Mouse (Mus musculus) brown adipose tissue, adult 24 weeks (tissue): Measurements from ENCODE around the gene Ankib1. TPM values are rescaled to one million over a fixed set of nuclear protein-coding genes. Genes with fewer than 3 reads are reported as not detected.

Experiments used
- H3K27ac ChIP-seq: fragments of 200-500 bp; replicated peaks from 2 replicates; pipeline ENCODE4 v1.5.1; 2012; ENCODE audit warnings: low read depth, mild to moderate bottlenecking, low read length
- H3K4me1 ChIP-seq: fragments of 200-500 bp; 2 replicates; pipeline ENCODE4 v1.6.1; 2012; ENCODE audit warnings: low read length, mixed read lengths; ENCODE audit not compliant: control insufficient read depth, insufficient read depth, insufficient read length
- H3K4me3 ChIP-seq: fragments of 200-500 bp; 2 replicates; pipeline ENCODE4 v1.5.1; 2012; ENCODE audit warnings: low read depth, mild to moderate bottlenecking, low read length, moderate library complexity; ENCODE audit not compliant: insufficient read depth
- polyA plus RNA-seq: library from polyadenylated mRNA; stranded (reverse); fragments of >200 nt; gene quantifications from 2 replicates; pipeline ENCODE4 v1.2.4, GENCODE M21; 2012; ENCODE audit not compliant: missing spikeins, insufficient read depth, insufficient read length

Gene Ankib1
- polyA plus RNA-seq, 1 experiment = 12.6 TPM

DNA sequence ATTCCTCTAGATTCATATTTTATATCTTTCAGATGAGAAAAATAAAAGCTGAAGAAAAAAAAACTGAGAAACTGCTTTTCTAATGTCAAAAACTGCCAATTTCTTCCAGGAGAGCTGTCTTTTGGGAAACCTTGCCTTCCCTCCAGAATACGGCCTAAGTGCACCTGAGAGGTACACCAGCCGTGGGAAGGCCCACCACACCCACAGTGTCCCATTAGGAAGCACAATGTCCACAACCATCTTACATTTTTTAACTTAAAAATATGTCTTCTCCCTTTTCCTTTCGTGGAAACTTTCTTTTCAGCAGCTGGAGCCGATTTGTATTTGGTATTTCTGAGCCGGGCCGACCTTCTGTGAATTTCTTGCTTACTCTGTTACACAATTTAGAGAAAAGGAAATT, 156.2 kb downstream of the Ankib1 start:
- Histone ChIP-seq H3K27ac (0 out of 2 replicates have a peak overlapping the region, but pooled peaks have one; percentile 32), H3K4me3 (peak overlapping the region; percentile 98), H3K4me1 (no peaks in the 10 kb centered on the region)

DNA sequence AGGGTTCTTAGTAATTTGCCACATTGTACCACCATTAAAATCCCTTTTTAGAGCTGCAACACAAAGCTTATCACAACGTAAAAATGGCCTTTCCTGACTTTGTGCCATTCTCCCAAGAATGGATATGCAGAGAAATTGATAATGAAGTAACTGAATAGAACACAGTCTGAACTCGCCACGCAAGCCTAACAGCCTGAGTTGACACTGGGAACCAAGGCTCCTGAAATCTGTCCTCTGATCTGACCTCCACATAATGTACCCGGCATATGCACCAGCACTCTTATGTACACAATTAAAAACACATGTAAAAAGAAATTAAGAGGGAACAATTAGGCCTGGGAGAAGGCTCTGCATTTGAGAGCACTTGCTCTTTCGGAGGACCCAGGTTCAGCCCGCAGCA, 157.4 kb downstream of the Ankib1 start:
- H3K4me3 ChIP-seq = no peak overlapping the region
- H3K27ac ChIP-seq = no peak overlapping the region
- no peaks in the 10 kb centered on the region for H3K4me1 ChIP-seq

DNA sequence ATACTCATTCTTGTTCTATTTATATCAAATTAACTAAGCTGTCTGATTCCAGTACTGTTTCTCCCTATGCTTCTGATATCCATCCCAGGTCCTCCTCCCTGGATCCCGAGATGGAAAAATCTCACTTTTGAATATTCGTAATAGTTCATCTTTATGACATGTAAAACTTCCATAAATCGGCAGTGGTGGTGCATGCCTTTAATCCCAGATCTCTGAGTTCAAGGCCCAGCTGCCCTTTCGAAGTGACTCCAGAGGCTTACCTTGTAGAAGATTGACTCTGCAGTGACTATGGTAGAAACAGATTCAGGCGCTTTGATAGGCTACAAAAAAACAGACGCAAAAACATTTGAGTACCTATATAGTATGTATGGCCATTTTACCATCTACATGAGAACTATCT, 158.1 kb downstream of the Ankib1 start:
- no peaks in the 10 kb centered on the region for H3K4me1 ChIP-seq
- H3K4me3 ChIP-seq = no peak overlapping the region
- no peak overlapping the region for H3K27ac ChIP-seq

Other genes with a start within 250 kb of the Ankib1 start
- gene 1700109H08Rik, start 231.4 kb downstream of the Ankib1 start, polyA plus RNA-seq = 1.9 TPM in 1 of 2 replicates, not detected in the other
- gene Pex1, start 206.9 kb downstream of the Ankib1 start, polyA plus RNA-seq = 13.8 and 17.3 TPM in 2 replicates
- gene Rbm48, start 206.3 kb downstream of the Ankib1 start, polyA plus RNA-seq = 3.9 and 4.3 TPM in 2 replicates
- not detected in 2 replicates for gene Tmbim7, start 151.7 kb downstream of the Ankib1 start, polyA plus RNA-seq
- 141 and 230 TPM in 2 replicates for gene Gatad1, start 145.7 kb downstream of the Ankib1 start, polyA plus RNA-seq
- gene Krit1, start 259 bp upstream of the Ankib1 start, polyA plus RNA-seq = 14.9 and 21.5 TPM in 2 replicates
- not detected in 2 replicates for gene Lrrd1, start 42.2 kb upstream of the Ankib1 start, polyA plus RNA-seq
- gene Mterf1a, start 91.0 kb upstream of the Ankib1 start, polyA plus RNA-seq = 4.3 and 4.5 TPM in 2 replicates
- gene Akap9, start 125.1 kb upstream of the Ankib1 start, polyA plus RNA-seq = 28.0 and 31.0 TPM in 2 replicates